30 mouse cellular contexts compared by ENCODE assay signal in the genomic region with DNA sequence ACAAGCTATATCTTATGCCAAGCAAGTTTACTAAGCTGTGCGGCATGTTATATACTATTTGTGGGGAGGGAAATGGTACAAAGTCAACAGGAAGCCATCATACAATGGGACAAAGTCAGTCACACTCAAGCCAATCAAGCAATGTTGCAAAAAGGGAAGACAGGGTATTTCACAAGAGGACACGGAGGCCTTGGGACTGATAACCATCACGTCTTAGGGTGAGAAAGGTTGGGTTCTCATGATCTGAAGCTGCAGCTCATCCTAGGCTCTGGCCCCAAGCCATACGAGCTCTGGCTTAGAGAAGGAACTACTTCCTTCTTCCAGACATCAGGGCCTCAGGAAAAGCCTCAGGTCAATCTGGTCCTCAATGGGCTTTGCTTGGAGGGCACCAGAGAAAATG.
DNase-seq lines count a peak whose midpoint lies in the region; ATAC-seq and TF ChIP-seq lines count a peak whose summit lies in the region.
"Had no signal": no experiment of that assay in that cellular context is flagged by ENCODE, and none has a peak within 500 bp of the region (broad histone marks: within the 10 kb centered on the region; RNA-seq: fewer than 3 reads in every experiment).

No protein-coding gene starts in this region.

- H3K36me3 ChIP-seq in lung, embryonic 14.5 days (ENCODE audit: insufficient read depth), result no peaks in the 10 kb centered on the region
- H3K36me3 ChIP-seq in lung, postnatal 0 days (ENCODE audit: insufficient read depth, low read length), result no peaks in the 10 kb centered on the region
- H3K36me3 ChIP-seq in intestine, embryonic 16.5 days (ENCODE audit: control insufficient read depth, insufficient read depth, low read length), result no peaks in the 10 kb centered on the region
- H3K36me3 ChIP-seq in hindbrain, embryonic 12.5 days, result no peaks in the 10 kb centered on the region
- H3K36me3 ChIP-seq: embryonic facial prominence, embryonic 13.5 days; embryonic facial prominence, embryonic 15.5 days; forebrain, embryonic 10.5 days; forebrain, embryonic 12.5 days; G1E had no signal

- ATAC-seq in lung, embryonic 14.5 days (ENCODE audit: insufficient read depth), result no peak
- peak; percentile 80 for ATAC-seq in lung, postnatal 0 days
- no peak for ATAC-seq in intestine, embryonic 16.5 days
- ATAC-seq in hindbrain, embryonic 12.5 days (ENCODE audit: low FRiP score), result no peak
- ATAC-seq: activated CD4-positive, CD25-positive, alpha-beta regulatory T cell, adult 4 months; CD4-positive, CD25-positive, alpha-beta regulatory T cell, adult 4 months; forebrain, embryonic 14.5 days; forebrain, embryonic 16.5 days; Patski had no signal

- peak; percentile 26 for DNase-seq in lung, embryonic 14.5 days
- DNase-seq in lung, postnatal 36 days, result no peak
- peak; percentile 10 for DNase-seq in lung, postnatal 0 days (ENCODE audit: low spot score)
- DNase-seq in lung, postnatal 25 days (ENCODE audit: low spot score), result no peak
- peak; percentile 2 for DNase-seq in 416B (ENCODE audit: low read depth)
- peak; percentile 12 for DNase-seq in lung, postnatal 14 days
- DNase-seq: adrenal gland, adult 8-10 months; adrenal gland, postnatal 14 days; adrenal gland, postnatal 36 days; B cell, adult 2 months; cerebellum, adult 11-12 months; cerebellum, adult 2 months; cerebellum, adult 9-10 months; cerebellum, postnatal 10 days; cerebellum, postnatal 25 days; embryo, embryonic 11 days had no signal

- no peak for TF ChIP-seq CTCF in lung, embryonic 14.5 days (IDR thresholded peaks at IDR 0.05; ENCODE audit: low read depth)
- no peak for TF ChIP-seq CTCF in lung, postnatal 0 days (IDR thresholded peaks at IDR 0.05)

- WGBS in lung, embryonic 14.5 days, result 72% methylated on average over 4 of the region's 4 CpGs
- 65% methylated on average over 4 of the region's 4 CpGs for WGBS in lung, postnatal 0 days
- WGBS in intestine, embryonic 16.5 days, result 80% methylated on average over 4 of the region's 4 CpGs
- WGBS in hindbrain, embryonic 12.5 days, result 89% methylated on average over 4 of the region's 4 CpGs

- H3K4me3 ChIP-seq in lung, embryonic 14.5 days (ENCODE audit: low read depth, low read length), result no peak overlapping the region
- no peak overlapping the region for H3K4me3 ChIP-seq in lung, postnatal 0 days (ENCODE audit: low read depth, low read length)
- no peak overlapping the region for H3K4me3 ChIP-seq in intestine, embryonic 16.5 days (ENCODE audit: low read length)
- H3K4me3 ChIP-seq in hindbrain, embryonic 12.5 days, result no peak overlapping the region
- H3K4me3 ChIP-seq: embryonic facial prominence, embryonic 13.5 days; embryonic facial prominence, embryonic 15.5 days; erythroblast, embryonic 14.5 days; forebrain, embryonic 10.5 days; forebrain, embryonic 12.5 days had no signal

- H3K9ac ChIP-seq in lung, embryonic 14.5 days, result no peak overlapping the region
- H3K9ac ChIP-seq in lung, postnatal 0 days (replicated peaks; ENCODE audit: low read depth), result no peak overlapping the region
- no peak overlapping the region for H3K9ac ChIP-seq in intestine, embryonic 16.5 days (ENCODE audit: low read depth, low read length)
- no peak overlapping the region for H3K9ac ChIP-seq in hindbrain, embryonic 12.5 days
- H3K9ac ChIP-seq: embryonic facial prominence, embryonic 13.5 days; embryonic facial prominence, embryonic 15.5 days; forebrain, embryonic 12.5 days had no signal

- no peaks in the 10 kb centered on the region for H3K27me3 ChIP-seq in lung, embryonic 14.5 days (ENCODE audit: insufficient read depth, low read length)
- no peaks in the 10 kb centered on the region for H3K27me3 ChIP-seq in lung, postnatal 0 days (replicated peaks; ENCODE audit: insufficient read depth, low read length)
- no peaks in the 10 kb centered on the region for H3K27me3 ChIP-seq in intestine, embryonic 16.5 days (replicated peaks; ENCODE audit: control insufficient read depth, insufficient read depth, low read length)
- H3K27me3 ChIP-seq in hindbrain, embryonic 12.5 days, result no peaks in the 10 kb centered on the region
- H3K27me3 ChIP-seq: CH12.LX; embryonic facial prominence, embryonic 13.5 days; embryonic facial prominence, embryonic 15.5 days; forebrain, embryonic 12.5 days; Patski had no signal

- no peak overlapping the region for H3K27ac ChIP-seq in lung, embryonic 14.5 days (ENCODE audit: low read depth)
- H3K27ac ChIP-seq in lung, postnatal 0 days (ENCODE audit: low read length), result no peak overlapping the region; the same call in 1 of the 2 replicates
- H3K27ac ChIP-seq in intestine, embryonic 16.5 days (ENCODE audit: low read length), result no peak overlapping the region
- H3K27ac ChIP-seq in hindbrain, embryonic 12.5 days, result no peak overlapping the region
- H3K27ac ChIP-seq: embryonic facial prominence, embryonic 13.5 days; embryonic facial prominence, embryonic 15.5 days; forebrain, embryonic 10.5 days; forebrain, embryonic 12.5 days had no signal

- H3K4me1 ChIP-seq in lung, embryonic 14.5 days (ENCODE audit: insufficient read depth), result no peaks in the 10 kb centered on the region
- no peaks in the 10 kb centered on the region for H3K4me1 ChIP-seq in lung, postnatal 0 days (ENCODE audit: insufficient read depth, low read depth, low read length)
- peaks cover 3% of the 10 kb centered on the region; the same call in 1 of the 2 replicates for H3K4me1 ChIP-seq in intestine, embryonic 16.5 days (ENCODE audit: control insufficient read depth, insufficient read depth, low read length)
- no peaks in the 10 kb centered on the region for H3K4me1 ChIP-seq in hindbrain, embryonic 12.5 days
- H3K4me1 ChIP-seq: embryonic facial prominence, embryonic 13.5 days; embryonic facial prominence, embryonic 15.5 days; forebrain, embryonic 12.5 days had no signal

- no peak overlapping the region for H3K4me2 ChIP-seq in lung, embryonic 14.5 days
- no peak overlapping the region for H3K4me2 ChIP-seq in lung, postnatal 0 days (replicated peaks; ENCODE audit: low read depth, low read length)
- H3K4me2 ChIP-seq in intestine, embryonic 16.5 days (ENCODE audit: low read depth, low read length), result no peak overlapping the region
- no peak overlapping the region for H3K4me2 ChIP-seq in hindbrain, embryonic 12.5 days (replicated peaks)
- H3K4me2 ChIP-seq: embryonic facial prominence, embryonic 13.5 days; embryonic facial prominence, embryonic 15.5 days; forebrain, embryonic 12.5 days had no signal

- peak; percentile 90 for TF ChIP-seq EP300 in lung, postnatal 0 days (IDR thresholded peaks at IDR 0.05)

- no peaks in the 10 kb centered on the region for H3K9me3 ChIP-seq in lung, embryonic 14.5 days (ENCODE audit: low read depth, low read length)
- H3K9me3 ChIP-seq in lung, postnatal 0 days (ENCODE audit: low read length), result no peaks in the 10 kb centered on the region
- no peaks in the 10 kb centered on the region for H3K9me3 ChIP-seq in intestine, embryonic 16.5 days (ENCODE audit: control insufficient read depth, low read length)
- no peaks in the 10 kb centered on the region for H3K9me3 ChIP-seq in hindbrain, embryonic 12.5 days (replicated peaks)
- H3K9me3 ChIP-seq: embryonic facial prominence, embryonic 13.5 days; embryonic facial prominence, embryonic 15.5 days; forebrain, embryonic 10.5 days; forebrain, embryonic 12.5 days had no signal

Comparison
In these comparisons a context has a peak if more than half of its experiments do, and no peak if none do; other contexts are left out.
1. DNase-seq: peak in lung, embryonic 14.5 days (single experiment), lung, postnatal 0 days (single experiment), 416B (single experiment) and lung, postnatal 14 days (single experiment); none in lung, postnatal 36 days (single experiment) and lung, postnatal 25 days (single experiment).